Mouse (Mus musculus): ENCODE results near the gene Galnt14. TPM values are rescaled to one million over a fixed set of nuclear protein-coding genes. Genes with fewer than 3 reads are reported as not detected.

Galnt14 gene
- total RNA-seq (2023): under 1 TPM; 0.22 to 0.53 TPM

DNA sequence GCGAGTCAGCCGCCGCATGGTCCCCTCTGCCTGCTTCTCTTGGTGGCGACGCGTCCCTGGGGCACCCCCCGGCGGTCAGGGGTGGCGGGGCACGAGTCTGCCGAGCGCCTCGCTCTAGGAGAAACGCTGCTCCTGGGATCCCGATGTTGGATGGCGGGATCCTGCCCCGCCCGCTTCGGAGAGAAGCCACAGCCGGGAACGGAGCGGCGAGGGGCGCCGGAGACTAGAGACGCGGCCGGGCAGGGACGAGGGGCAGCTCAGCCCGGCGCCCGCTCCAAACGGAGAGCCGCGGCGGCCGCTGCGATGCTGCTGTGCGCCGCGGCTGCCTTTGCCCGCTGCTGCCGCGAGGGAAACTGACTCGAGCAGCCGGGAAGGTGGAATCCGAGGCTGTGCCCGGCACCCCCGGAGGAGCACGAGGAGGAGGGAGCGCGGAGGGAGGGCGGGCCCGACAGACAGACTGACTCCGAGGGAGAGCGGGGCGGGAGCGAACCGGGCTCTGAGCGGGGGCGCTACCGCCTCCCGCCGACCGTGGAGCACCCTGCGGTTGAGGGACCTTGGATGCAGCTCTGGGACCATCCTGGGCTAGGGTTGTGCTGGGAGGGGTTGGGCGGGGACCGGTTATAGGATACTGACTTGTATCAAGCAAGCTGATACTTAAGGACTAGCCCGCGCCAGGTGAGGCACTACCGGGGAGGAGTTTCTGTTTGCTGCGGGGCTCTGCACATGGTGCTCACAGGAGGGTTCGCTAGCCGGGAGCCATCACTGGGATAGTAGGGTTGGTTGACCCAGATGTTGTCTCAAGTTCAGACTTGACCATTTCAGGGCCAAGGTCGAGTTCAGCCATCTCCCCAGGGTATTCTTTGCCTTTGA is at the start of gene Galnt14:
Galnt14 (minus strand) TSS at position 412 of the 870 bp plus-strand sequence.

Other genes starting within 250 kb of the Galnt14 start
- gene Ehd3, start 93.7 kb upstream of the Galnt14 start, total RNA-seq (2023): 1 to 10 TPM in 1 of 2 experiments, under 1 TPM in 1; 0.60 to 1.0 TPM
- gene Xdh, start 239.7 kb upstream of the Galnt14 start, total RNA-seq (2023): 100 to 1,000 TPM; 760 to 763 TPM